Mouse (Mus musculus): ENCODE measurements at regions not wholly inside any gene's neighbourhood (a gene's known extent, or its start where the extent isn't known, plus 50 kb on each side); places are given as distances from the start of the nearest gene placed in this dataset.
"Not testable (repeated sequence)": the region's sequence is repeated elsewhere in the genome, so short reads cannot be mapped to it uniquely, and the experiment has no call there.

DNA sequence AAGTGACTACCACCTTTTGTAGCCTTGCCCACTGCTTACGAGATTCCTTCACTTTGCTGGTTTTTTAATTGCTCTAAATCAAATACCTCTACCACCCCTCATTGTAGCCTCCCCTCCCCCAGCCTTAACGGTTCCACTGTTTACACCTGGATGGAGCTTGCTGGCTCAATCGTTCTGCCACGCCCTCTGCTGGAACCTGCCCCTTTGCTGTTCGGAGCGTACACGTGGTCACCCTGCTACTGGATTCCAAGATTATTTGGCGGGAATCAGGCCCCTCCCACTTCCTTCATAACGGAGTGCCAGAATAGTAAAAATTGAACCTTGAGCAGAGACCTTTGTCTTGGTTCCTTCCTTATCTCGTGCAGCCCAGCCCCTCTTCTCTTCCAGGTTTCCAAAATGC is 68.8 kb upstream of the Fcgr1 start:
- not testable (repeated sequence) for TF ChIP-seq CTCF (IDR thresholded peaks at IDR 0.05; ENCODE audit: low read depth); EP300 (optimal IDR thresholded peaks at IDR 0.05)
